Mouse (Mus musculus) brain, embryonic 14.5 days (tissue): ENCODE measurements at regions not wholly inside any gene's neighbourhood (a gene's known extent, or its start where the extent isn't known, plus 50 kb on each side); places are given as distances from the start of the nearest gene placed in this dataset.
"Not testable (repeated sequence)": the region's sequence is repeated elsewhere in the genome, so short reads cannot be mapped to it uniquely, and the experiment has no call there.

ENCODE experiments used
- DNase-seq: peaks from one replicate; pipeline ENCODE4 v3.0.0-alpha.2; 2011; ENCODE audit warnings: low read depth
- CTCF ChIP-seq: fragments of 200-500 bp; IDR thresholded peaks from 2 replicates; pipeline ENCODE4 v1.5.1; 2012; ENCODE audit warnings: inconsistent platforms, mild to moderate bottlenecking, moderate library complexity, borderline replicate concordance; ENCODE audit not compliant: insufficient read depth, insufficient read length; ENCODE audit errors: extremely low read depth
- POLR2A ChIP-seq: fragments of 200-500 bp; IDR thresholded peaks from 2 replicates; pipeline ENCODE4 v1.6.1; 2012; ENCODE audit warnings: mild to moderate bottlenecking, inconsistent platforms, borderline replicate concordance; ENCODE audit not compliant: poor library complexity, insufficient read depth, insufficient read length, severe bottlenecking; ENCODE audit errors: extremely low read depth

DNA sequence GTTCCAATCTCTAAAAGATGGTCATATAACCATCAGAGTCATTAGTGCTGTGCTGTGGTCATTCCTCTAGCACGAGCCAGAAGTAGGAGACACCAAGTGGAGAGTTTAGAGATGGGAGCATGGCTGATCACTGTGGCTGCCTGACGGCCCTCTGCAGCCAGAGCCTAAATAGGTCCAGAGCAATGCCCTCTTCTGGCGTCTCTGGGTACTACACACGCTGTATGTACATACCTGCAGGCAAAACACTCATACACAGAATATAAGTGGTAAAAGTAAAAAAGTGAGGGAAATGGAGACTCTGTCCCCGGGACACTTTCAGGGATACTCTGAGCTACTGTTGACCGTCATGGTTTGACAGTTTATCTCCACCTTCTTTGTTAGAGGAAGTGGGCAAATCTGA lies 91.4 kb downstream of the Gm21738 start:
- no peak for DNase-seq

DNA sequence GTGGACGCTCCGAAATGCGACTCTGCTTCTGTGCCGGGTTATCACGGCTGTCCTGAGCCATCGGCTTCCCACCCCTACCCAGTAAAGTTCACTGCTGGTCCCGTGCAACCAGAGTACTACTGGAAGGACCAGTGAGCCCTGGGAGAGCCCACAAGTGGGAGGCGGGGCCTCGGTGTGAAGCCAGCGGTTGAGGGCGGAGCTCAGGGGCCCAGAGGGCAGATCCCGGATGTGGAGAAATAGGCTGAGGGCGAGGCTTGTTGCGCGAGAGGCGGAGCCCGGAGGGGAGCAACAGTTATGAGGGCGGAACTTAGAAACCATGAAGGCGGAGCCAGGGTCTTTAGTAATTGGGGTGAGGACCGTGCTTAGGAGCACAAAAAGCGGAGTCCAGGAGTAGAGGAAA lies 107.1 kb downstream of the Gm21738 start:
- no peak for DNase-seq
- TF ChIP-seq CTCF (no peak), POLR2A (no peak)

More for the DNA sequence above, 91.4 kb downstream of the Gm21738 start:
- TF ChIP-seq POLR2A, result no peak
- no peak; the same call in 1 of the 2 replicates for TF ChIP-seq CTCF

DNA sequence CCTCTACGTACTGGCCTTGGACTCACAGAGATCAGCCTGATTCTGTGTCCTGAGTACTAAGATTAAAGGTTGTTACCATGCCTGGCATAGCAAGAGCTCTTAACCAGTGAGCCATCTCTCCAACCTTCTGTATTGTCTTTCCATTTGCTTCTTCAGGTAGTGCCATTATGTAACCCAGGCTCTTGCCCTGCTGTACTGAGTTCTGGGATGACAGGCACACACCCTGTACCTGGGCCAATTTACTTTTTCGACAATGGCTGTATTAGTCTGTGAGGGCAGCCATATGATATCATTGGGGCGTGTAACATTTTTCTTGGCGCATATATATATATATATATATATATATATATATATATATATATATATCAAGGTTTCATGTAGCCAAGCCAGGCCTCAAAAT lies 115.9 kb downstream of the Gm21738 start:
- not testable (repeated sequence) for DNase-seq

DNA sequence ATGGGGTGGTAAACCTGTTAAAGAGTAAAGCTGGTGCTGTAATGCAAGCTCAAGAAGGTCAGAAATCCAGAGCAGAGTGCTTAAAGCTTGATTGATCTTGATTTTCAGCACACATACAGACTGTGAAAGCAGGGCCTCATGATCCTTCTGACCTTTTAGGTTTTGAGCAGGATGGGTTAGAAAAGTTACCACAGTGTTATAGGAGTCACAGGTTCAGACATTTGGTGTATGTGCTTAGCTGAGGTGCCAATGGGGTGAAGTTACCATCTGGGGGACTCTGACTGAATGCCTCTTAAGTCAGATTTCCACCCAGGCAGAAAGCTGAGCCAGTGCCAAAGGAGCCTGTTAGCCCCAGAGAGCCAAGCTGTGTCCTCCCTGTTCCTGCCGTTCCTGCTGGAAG lies 139.6 kb downstream of the Gm21738 start:
- no peak for DNase-seq
- no peak for TF ChIP-seq POLR2A
- TF ChIP-seq CTCF, result no peak

DNA sequence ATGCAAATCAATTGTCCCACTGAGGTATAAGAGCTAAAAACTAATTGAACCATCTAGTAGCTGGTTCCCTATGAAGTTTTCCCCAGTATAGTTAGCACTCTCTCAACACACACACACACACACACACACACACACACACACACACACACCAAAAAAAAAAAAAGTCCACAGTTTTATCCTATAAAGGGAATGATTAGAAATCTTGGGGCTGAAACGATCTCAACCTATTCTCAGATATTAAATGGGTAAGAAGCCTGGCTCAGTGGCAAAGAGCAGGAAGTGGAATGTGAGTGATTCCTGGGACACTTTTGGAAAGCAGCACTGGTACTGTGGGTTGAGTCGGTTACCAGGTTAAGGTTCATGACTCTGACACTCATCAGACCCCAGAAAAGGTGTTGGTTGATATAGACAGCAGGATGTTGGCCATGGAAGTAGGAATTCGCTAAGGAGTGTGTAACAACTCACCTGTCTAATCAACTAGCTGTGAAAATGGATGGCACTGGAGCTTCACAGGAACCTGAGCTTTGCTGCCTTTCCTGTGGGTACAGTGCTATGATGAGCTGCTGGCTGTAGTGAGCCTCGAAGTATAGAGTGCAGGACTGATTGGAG lies 140.8 kb downstream of the Gm21738 start:
- TF ChIP-seq CTCF (no peak), POLR2A (no peak)
- DNase-seq, result peak; percentile 94
